Mouse (Mus musculus): ENCODE measurements around the gene Prune1. TPM values are rescaled to one million over a fixed set of nuclear protein-coding genes. Genes with fewer than 3 reads are reported as not detected.

Prune1 gene
- polyA plus RNA-seq, 1 experiment from 2014 or later: 23.5 TPM

DNA sequence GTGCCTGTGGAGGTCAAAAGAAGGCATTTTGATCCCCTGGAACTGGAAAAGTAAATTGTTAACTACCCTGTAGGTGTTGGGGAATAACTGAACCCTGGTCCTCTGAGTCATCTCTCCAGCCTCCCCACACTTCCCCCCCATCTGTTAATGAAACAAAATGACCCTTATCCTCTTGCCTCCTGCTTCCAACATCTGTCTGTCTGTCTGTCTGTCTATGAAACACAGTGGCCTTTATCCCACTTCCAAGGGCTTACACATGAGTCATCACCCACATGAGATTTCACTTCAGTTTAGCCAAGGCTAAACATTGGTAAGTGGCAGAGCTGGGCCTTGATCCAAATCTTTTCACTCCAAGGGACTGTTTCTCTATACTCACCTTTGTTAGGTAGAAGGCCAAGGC is 14.0 kb downstream of the Prune1 start:
- no peaks in the 10 kb centered on the region for H3K4me1 ChIP-seq (ENCODE audit: insufficient read depth)
- H3K9me3 ChIP-seq (ENCODE audit: low read depth, low read length): no peaks in the 10 kb centered on the region
- ATAC-seq (ENCODE audit: insufficient read depth) (no peak), DNase-seq (no peak)
- H3K36me3 ChIP-seq (ENCODE audit: insufficient read depth): peaks cover 46% of the 10 kb centered on the region
- H3K27ac ChIP-seq (ENCODE audit: low read depth): no peak overlapping the region
- no peaks in the 10 kb centered on the region for H3K27me3 ChIP-seq (ENCODE audit: insufficient read depth, low read length)
- no peak overlapping the region for H3K4me2 ChIP-seq
- H3K4me3 ChIP-seq (ENCODE audit: low read depth, low read length): no peak overlapping the region
- no peak for TF ChIP-seq CTCF (IDR thresholded peaks at IDR 0.05; ENCODE audit: low read depth)
- no peak overlapping the region for H3K9ac ChIP-seq

DNA sequence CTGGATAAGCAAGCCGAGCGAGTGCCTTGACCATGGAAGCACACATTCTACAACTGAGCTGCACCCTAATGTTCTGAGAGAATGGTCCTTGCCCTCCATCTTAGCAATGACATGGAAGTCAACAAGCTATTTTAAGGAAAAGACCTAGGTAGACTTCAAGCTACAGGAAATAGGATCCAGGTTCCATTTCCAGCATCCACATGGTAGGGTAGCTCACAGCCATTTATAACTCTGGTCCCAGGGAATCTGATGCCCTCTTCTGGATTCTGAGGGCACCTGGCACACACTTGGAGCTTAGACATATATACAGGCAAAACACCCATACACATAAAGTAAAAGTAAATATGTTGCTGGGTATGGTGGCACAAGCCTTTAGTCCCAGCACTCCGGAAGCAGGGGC is 15.8 kb downstream of the Prune1 start:
- Histone ChIP-seq H3K36me3 (ENCODE audit: insufficient read depth) (peaks cover 58% of the 10 kb centered on the region), H3K27me3 (ENCODE audit: insufficient read depth, low read length) (no peaks in the 10 kb centered on the region), H3K4me1 (ENCODE audit: insufficient read depth) (no peaks in the 10 kb centered on the region), H3K9me3 (ENCODE audit: low read depth, low read length) (no peaks in the 10 kb centered on the region), H3K27ac (ENCODE audit: low read depth) (no peak overlapping the region), H3K4me3 (ENCODE audit: low read depth, low read length) (no peak overlapping the region), H3K4me2 (no peak overlapping the region), H3K9ac (no peak overlapping the region)
- TF ChIP-seq CTCF (IDR thresholded peaks at IDR 0.05; ENCODE audit: low read depth): no peak
- WGBS: 91% methylated on average over 3 of the region's 3 CpGs
- ATAC-seq (ENCODE audit: insufficient read depth): no peak
- no peak for DNase-seq

DNA sequence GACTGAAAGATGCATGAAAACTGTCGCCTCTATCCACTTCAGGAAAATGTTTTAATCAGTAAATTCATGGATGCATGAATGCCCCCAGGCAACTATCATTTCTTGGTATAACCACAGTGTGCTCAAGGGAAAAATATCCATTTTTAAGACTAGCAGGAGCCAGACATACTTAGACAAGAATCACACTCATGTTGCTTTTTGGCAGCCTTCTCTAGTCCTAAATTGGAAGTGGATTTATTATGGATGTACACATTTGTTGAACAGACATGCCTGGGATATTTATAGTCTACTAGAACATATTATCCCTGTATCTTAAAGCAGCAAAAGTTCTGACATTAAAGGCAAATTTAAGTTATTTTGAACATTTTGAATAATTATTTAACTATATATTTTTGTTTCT is 17.2 kb downstream of the Prune1 start:
- no peak for ATAC-seq (ENCODE audit: insufficient read depth)
- DNase-seq: no peak
- Histone ChIP-seq H3K4me1 (ENCODE audit: insufficient read depth) (no peaks in the 10 kb centered on the region), H3K9ac (no peak overlapping the region), H3K27me3 (ENCODE audit: insufficient read depth, low read length) (no peaks in the 10 kb centered on the region), H3K36me3 (ENCODE audit: insufficient read depth) (peaks cover 69% of the 10 kb centered on the region), H3K4me3 (ENCODE audit: low read depth, low read length) (no peak overlapping the region), H3K27ac (ENCODE audit: low read depth) (no peak overlapping the region), H3K4me2 (no peak overlapping the region), H3K9me3 (ENCODE audit: low read depth, low read length) (no peaks in the 10 kb centered on the region)
- WGBS: 71% methylated on average over 1 of the region's 1 CpGs
- TF ChIP-seq CTCF (IDR thresholded peaks at IDR 0.05; ENCODE audit: low read depth): no peak

DNA sequence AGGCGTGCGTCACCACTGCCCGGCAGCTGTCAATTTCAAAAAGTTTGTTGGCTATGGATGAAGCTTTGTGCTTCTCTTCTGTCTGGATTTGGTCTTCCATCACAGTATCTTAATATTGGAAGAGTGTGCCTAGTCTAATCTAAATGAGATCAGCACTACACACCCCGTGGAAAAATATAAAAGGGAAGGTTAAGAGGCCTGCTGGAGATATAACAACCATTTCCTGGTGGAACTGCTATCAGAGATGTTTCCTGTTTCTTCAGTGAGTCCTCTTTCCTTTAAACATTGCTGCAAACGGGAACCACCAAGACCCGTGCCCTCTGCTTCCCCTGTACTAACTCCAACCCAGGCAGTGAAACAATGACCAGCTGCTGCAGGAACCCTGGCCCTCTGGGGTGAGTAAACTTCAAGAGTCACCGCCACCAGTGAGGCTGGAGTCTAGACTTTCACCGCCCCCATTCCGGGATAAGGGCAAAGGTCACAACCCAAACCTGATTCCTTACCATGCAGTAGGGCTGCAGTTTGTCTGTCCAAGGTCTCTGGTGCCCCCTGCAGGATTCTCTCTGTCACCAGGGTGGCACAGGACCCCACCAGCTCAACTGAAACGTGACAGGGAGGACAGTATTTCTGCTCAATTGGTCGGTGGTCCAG is 18.7 kb downstream of the Prune1 start:
- Histone ChIP-seq H3K27me3 (ENCODE audit: insufficient read depth, low read length) (no peaks in the 10 kb centered on the region), H3K4me3 (ENCODE audit: low read depth, low read length) (no peak overlapping the region), H3K4me1 (ENCODE audit: insufficient read depth) (no peaks in the 10 kb centered on the region), H3K27ac (ENCODE audit: low read depth) (no peak overlapping the region), H3K36me3 (ENCODE audit: insufficient read depth) (peaks cover 70% of the 10 kb centered on the region), H3K4me2 (no peak overlapping the region), H3K9me3 (ENCODE audit: low read depth, low read length) (no peaks in the 10 kb centered on the region), H3K9ac (no peak overlapping the region)
- 43% methylated on average over 11 of the region's 11 CpGs for WGBS
- ATAC-seq (ENCODE audit: insufficient read depth) (peak; percentile 49; the same call in 1 of the 2 replicates), DNase-seq (peak; percentile 80)
- TF ChIP-seq CTCF (IDR thresholded peaks at IDR 0.05; ENCODE audit: low read depth): peak; percentile 76

DNA sequence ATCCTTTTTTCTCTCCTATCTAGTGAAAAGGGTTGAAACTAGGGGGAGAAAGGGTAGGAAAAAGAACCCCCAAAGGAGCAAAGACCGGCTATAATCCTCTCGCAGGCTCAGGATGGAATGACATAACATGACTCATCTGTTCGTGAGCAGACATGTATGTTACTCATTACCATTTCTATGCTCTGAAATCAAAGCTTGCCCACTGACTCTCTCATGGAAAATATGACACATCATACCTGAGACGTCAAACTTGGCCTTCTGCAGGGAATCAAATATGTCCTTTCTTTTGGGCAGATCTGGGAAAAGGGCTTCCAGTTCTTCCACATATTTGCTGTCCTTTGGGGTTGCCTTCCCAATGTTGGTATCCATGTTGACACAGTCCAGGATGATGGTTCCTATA is 19.9 kb downstream of the Prune1 start:
- DNase-seq (no peak), ATAC-seq (ENCODE audit: insufficient read depth) (no peak)
- no peak overlapping the region for H3K4me3 ChIP-seq (ENCODE audit: low read depth, low read length)
- H3K9me3 ChIP-seq (ENCODE audit: low read depth, low read length): no peaks in the 10 kb centered on the region
- H3K4me2 ChIP-seq: no peak overlapping the region
- 94% methylated on average over 4 of the region's 4 CpGs for WGBS
- no peak overlapping the region for H3K27ac ChIP-seq (ENCODE audit: low read depth)
- peaks cover 70% of the 10 kb centered on the region for H3K36me3 ChIP-seq (ENCODE audit: insufficient read depth)
- H3K4me1 ChIP-seq (ENCODE audit: insufficient read depth): no peaks in the 10 kb centered on the region
- TF ChIP-seq CTCF (IDR thresholded peaks at IDR 0.05; ENCODE audit: low read depth): no peak
- no peaks in the 10 kb centered on the region for H3K27me3 ChIP-seq (ENCODE audit: insufficient read depth, low read length)
- H3K9ac ChIP-seq: no peak overlapping the region

DNA sequence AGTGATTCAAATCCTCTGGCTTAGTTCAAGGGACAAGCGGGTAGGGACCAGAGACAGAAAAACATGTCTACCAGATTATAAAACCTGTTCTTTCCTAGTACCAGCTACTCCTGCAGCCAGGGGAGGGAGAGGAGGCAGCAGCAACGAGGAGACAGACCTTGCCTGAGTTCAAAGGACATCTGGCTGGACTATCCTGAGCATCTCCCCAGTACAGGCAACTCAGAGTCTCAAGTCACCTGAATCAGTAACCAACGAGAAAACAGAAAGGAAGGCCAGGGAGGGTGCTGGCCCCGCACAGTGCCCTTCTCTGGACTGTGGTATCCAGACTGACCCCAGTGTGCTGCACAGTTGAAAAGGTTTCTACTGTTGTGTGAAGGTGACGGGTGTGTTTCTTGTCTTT is 24.9 kb downstream of the Prune1 start:
- peaks cover 74% of the 10 kb centered on the region for H3K36me3 ChIP-seq (ENCODE audit: insufficient read depth)

DNA sequence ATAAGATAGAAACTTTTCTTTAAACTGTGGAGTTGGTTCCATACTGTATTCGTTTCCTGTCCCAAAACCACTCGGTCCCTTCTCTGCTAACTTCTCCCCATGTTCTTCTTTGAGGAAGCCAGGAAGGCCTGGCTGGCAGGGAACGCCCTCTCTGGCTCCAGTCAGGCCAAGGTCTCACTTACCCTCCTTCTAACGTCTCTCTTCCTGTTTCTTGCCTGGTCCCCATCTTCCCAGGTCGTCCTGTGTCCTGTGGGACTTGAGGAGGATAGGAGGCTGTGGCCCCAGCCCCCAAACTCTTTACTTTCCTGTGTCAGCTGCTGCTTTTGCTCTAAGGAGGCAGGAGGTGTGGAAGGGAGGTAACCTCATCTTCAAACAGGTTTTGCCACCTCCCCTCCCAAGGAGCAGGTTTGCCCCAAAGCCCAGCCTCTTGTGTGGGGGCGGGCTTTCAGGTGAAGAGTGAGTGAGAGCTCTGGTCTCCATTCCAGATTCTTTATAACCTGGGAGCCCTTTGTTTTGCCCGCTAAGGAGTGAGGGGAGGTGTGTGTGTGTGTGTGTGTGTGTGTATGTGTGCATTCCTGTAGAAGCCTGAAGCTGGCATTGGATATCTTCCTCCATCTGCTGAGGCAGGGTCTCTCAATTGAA is 31.0 kb downstream of the Prune1 start, which contains the start of gene Bnipl:
TSS of gene Bnipl (minus strand) at position 411 of the 642 bp plus-strand sequence.
- 41% methylated on average over 7 of the region's 7 CpGs for WGBS
- H3K27me3 ChIP-seq (ENCODE audit: insufficient read depth, low read length): no peaks in the 10 kb centered on the region
- H3K9me3 ChIP-seq (ENCODE audit: low read depth, low read length): no peaks in the 10 kb centered on the region
- H3K4me3 ChIP-seq (ENCODE audit: low read depth, low read length): 0 out of 2 replicates have a peak within 1 kb of the TSS, but pooled peaks have one; percentile 1
- peak within 1 kb of the TSS; percentile 35 for H3K4me2 ChIP-seq
- ATAC-seq (ENCODE audit: insufficient read depth) (peak; percentile 65), DNase-seq (peak; percentile 53)
- H3K4me1 ChIP-seq (ENCODE audit: insufficient read depth): no peaks in the 10 kb centered on the region
- 0 out of 2 replicates have a peak within 1 kb of the TSS, but pooled peaks have one; percentile 31 for H3K27ac ChIP-seq (ENCODE audit: low read depth)
- peaks cover 24% of the 10 kb centered on the region for H3K36me3 ChIP-seq (ENCODE audit: insufficient read depth)
- no peak for TF ChIP-seq CTCF (IDR thresholded peaks at IDR 0.05; ENCODE audit: low read depth)
- H3K9ac ChIP-seq: 0 out of 2 replicates have a peak within 1 kb of the TSS, but pooled peaks have one; percentile 18

More for the DNA sequence above, 24.9 kb downstream of the Prune1 start:
- 77% methylated on average over 5 of the region's 5 CpGs for WGBS
- Histone ChIP-seq H3K4me3 (ENCODE audit: low read depth, low read length) (no peak overlapping the region), H3K27ac (ENCODE audit: low read depth) (no peak overlapping the region), H3K4me1 (ENCODE audit: insufficient read depth) (no peaks in the 10 kb centered on the region), H3K27me3 (ENCODE audit: insufficient read depth, low read length) (no peaks in the 10 kb centered on the region), H3K9me3 (ENCODE audit: low read depth, low read length) (no peaks in the 10 kb centered on the region), H3K9ac (no peak overlapping the region), H3K4me2 (no peak overlapping the region)
- no peak for DNase-seq
- TF ChIP-seq CTCF (IDR thresholded peaks at IDR 0.05; ENCODE audit: low read depth): no peak
- no peak for ATAC-seq (ENCODE audit: insufficient read depth)
